Comparison of ENCODE assay signal across 8 mouse cellular contexts in genomic region chr15:82339150-82339549, GRCm38 (mm10). TPM values are rescaled to one million over a fixed set of nuclear protein-coding genes. Genes with fewer than 3 reads are reported as not detected.
DNase-seq lines count a peak whose midpoint lies in the region; ATAC-seq and TF ChIP-seq lines count a peak whose summit lies in the region.

No protein-coding gene starts in this region.

- intact Hi-C loops in heart, adult 2 months (cut with DNase I) = loop anchor here (5.0 kb wide), 1 partner anchor 72 kb away; no protein-coding TSS in a partner anchor

- no peaks in the 10 kb centered on the region for H3K27me3 ChIP-seq in heart, adult 2 months (ENCODE audit: control insufficient read depth, insufficient read depth, low read length)
- no peaks in the 10 kb centered on the region for H3K27me3 ChIP-seq in thymus, adult 2 months (ENCODE audit: control insufficient read depth, insufficient read depth, low read length)
- no peaks in the 10 kb centered on the region for H3K27me3 ChIP-seq in liver, embryonic 12.5 days (replicated peaks)

- H3K4me1 ChIP-seq in heart, adult 2 months (ENCODE audit: control insufficient read depth, insufficient read depth, low read length) = peaks cover 7% of the 10 kb centered on the region
- peaks cover 26% of the 10 kb centered on the region for H3K4me1 ChIP-seq in thymus, adult 2 months (replicated peaks; ENCODE audit: control insufficient read depth, insufficient read depth, low read length)
- H3K4me1 ChIP-seq in liver, embryonic 12.5 days = peaks cover 68% of the 10 kb centered on the region

- TF ChIP-seq CTCF in heart, adult 2 months (IDR thresholded peaks at IDR 0.05) = no peak
- no peak for TF ChIP-seq CTCF in thymus, adult 2 months (IDR thresholded peaks at IDR 0.05; ENCODE audit: borderline replicate concordance, control insufficient read depth, extremely low read depth, insufficient read depth, low read length, poor library complexity)

- no peak for ATAC-seq in liver, embryonic 12.5 days
- no peak for ATAC-seq in megakaryocyte progenitor cell, adult 5-6 weeks (replicated peaks; ENCODE audit: poor library complexity)

- WGBS in heart, adult 2 months = 59% methylated on average over 10 of the region's 10 CpGs
- WGBS in thymus, adult 2 months = 64% methylated on average over 10 of the region's 10 CpGs
- WGBS in liver, embryonic 12.5 days (ENCODE audit: insufficient replicate concordance) = 36% methylated on average over 10 of the region's 10 CpGs

- no peak for TF ChIP-seq POLR2A in heart, adult 2 months (IDR thresholded peaks at IDR 0.05; ENCODE audit: insufficient read depth, low read depth, low read length)
- no peak; the same call in 1 of the 2 replicates for TF ChIP-seq POLR2A in thymus, adult 2 months (IDR thresholded peaks at IDR 0.05; ENCODE audit: control insufficient read depth, extremely low read depth, insufficient read depth, low read length, poor library complexity)

- H3K9me3 ChIP-seq in liver, embryonic 12.5 days (replicated peaks) = no peaks in the 10 kb centered on the region

- H3K4me3 ChIP-seq in heart, adult 2 months = peak overlapping the region; percentile 72
- H3K4me3 ChIP-seq in thymus, adult 2 months (ENCODE audit: control insufficient read depth, insufficient read depth, low read length) = peak overlapping the region; percentile 60
- H3K4me3 ChIP-seq in liver, embryonic 12.5 days = peak overlapping the region; percentile 75

- no peak for DNase-seq in heart, adult 2 months
- DNase-seq in heart, adult 9 months (ENCODE audit: low spot score in 2 of 2) = no peak
- DNase-seq in thymus, adult 2 months = no peak
- no peak for DNase-seq in thymus, postnatal 25 days
- DNase-seq in testis, postnatal 10 days (ENCODE audit: low spot score) = peak; percentile 47
- DNase-seq in embryo, embryonic 11 days = no peak

- H3K27ac ChIP-seq in heart, adult 2 months = peak overlapping the region; percentile 81
- H3K27ac ChIP-seq in thymus, adult 2 months (ENCODE audit: control insufficient read depth, insufficient read depth, low read length) = no peak overlapping the region
- H3K27ac ChIP-seq in liver, embryonic 12.5 days = peak overlapping the region; percentile 100

- H3K9ac ChIP-seq in heart, adult 2 months (ENCODE audit: low read depth, low read length) = peak overlapping the region; percentile 69
- H3K9ac ChIP-seq in liver, embryonic 12.5 days = peak overlapping the region; percentile 96

- no peaks in the 10 kb centered on the region for H3K79me2 ChIP-seq in heart, adult 2 months (replicated peaks; ENCODE audit: control insufficient read depth, insufficient read depth, low read length)

- no peak for TF ChIP-seq EP300 in heart, adult 2 months (IDR thresholded peaks at IDR 0.05; ENCODE audit: insufficient read depth, low read depth, low read length)

- H3K4me2 ChIP-seq in liver, embryonic 12.5 days = peak overlapping the region; percentile 94

- no peaks in the 10 kb centered on the region for H3K36me3 ChIP-seq in heart, adult 2 months (ENCODE audit: control insufficient read depth, insufficient read depth, low read length)
- no peaks in the 10 kb centered on the region; the same call in 1 of the 2 replicates for H3K36me3 ChIP-seq in thymus, adult 2 months (ENCODE audit: control insufficient read depth, insufficient read depth, low read length)
- H3K36me3 ChIP-seq in liver, embryonic 12.5 days = peaks cover 44% of the 10 kb centered on the region

RNA-seq across cellular contexts. Expression of gene Smdt1, which starts 0.4 kb away (rescaled TPM):
- total RNA-seq in heart, adult 2 months (2021) = 100 to 1,000 TPM; 183 to 202 TPM
- polyA plus RNA-seq in heart, adult 2 months (2012; rRNA removed) = 231 and 248 TPM in 2 replicates
- polyA plus RNA-seq in thymus, adult 2 months (2012; rRNA removed) = 218 and 230 TPM in 2 replicates
- 193 and 196 TPM in 2 replicates for polyA plus RNA-seq in liver, embryonic 12.5 days (2016; fragmentation: Nextera tagmentation; extraction: Ambion mirVana)
- total RNA-seq in megakaryocyte progenitor cell, adult 5-6 weeks (2015) = 155 and 168 TPM in 2 replicates
- 94.0 and 121 TPM in 2 replicates for total RNA-seq in megakaryocyte progenitor cell, adult 5-6 weeks (2017)

RNA-seq across cellular contexts. Expression of gene Pheta2, which starts 0.4 kb away (rescaled TPM):
- total RNA-seq in heart, adult 2 months (2021) = 1 to 10 TPM in 1 of 2 experiments, under 1 TPM in 1; 0.70 to 1.2 TPM
- 0.76 and 1.3 TPM in 2 replicates for polyA plus RNA-seq in heart, adult 2 months (2012; rRNA removed)
- 1.7 and 2.3 TPM in 2 replicates for polyA plus RNA-seq in thymus, adult 2 months (2012; rRNA removed)
- 39.1 and 42.8 TPM in 2 replicates for polyA plus RNA-seq in liver, embryonic 12.5 days (2016; fragmentation: Nextera tagmentation; extraction: Ambion mirVana)
- total RNA-seq in megakaryocyte progenitor cell, adult 5-6 weeks (2015) = 2.0 and 3.5 TPM in 2 replicates
- total RNA-seq in megakaryocyte progenitor cell, adult 5-6 weeks (2017) = 5.2 and 7.4 TPM in 2 replicates

RNA-seq across cellular contexts. Expression of gene Naga, which starts 0.4 kb away (rescaled TPM):
- 10 to 100 TPM; 22.6 to 27.0 TPM for total RNA-seq in heart, adult 2 months (2021)
- polyA plus RNA-seq in heart, adult 2 months (2012; rRNA removed) = 48.3 and 54.3 TPM in 2 replicates
- polyA plus RNA-seq in thymus, adult 2 months (2012; rRNA removed) = 118 and 150 TPM in 2 replicates
- polyA plus RNA-seq in liver, embryonic 12.5 days (2016; fragmentation: Nextera tagmentation; extraction: Ambion mirVana) = 36.5 and 40.8 TPM in 2 replicates
- 39.9 and 43.8 TPM in 2 replicates for total RNA-seq in megakaryocyte progenitor cell, adult 5-6 weeks (2015)
- total RNA-seq in megakaryocyte progenitor cell, adult 5-6 weeks (2017) = 37.1 and 37.3 TPM in 2 replicates

RNA-seq across cellular contexts. Expression of gene Ndufa6, which starts 15.0 kb away (rescaled TPM):
- 100 to 1,000 TPM; 659 to 775 TPM for total RNA-seq in heart, adult 2 months (2021)
- 609 and 726 TPM in 2 replicates for polyA plus RNA-seq in heart, adult 2 months (2012; rRNA removed)
- 227 and 278 TPM in 2 replicates for polyA plus RNA-seq in thymus, adult 2 months (2012; rRNA removed)
- 368 and 383 TPM in 2 replicates for polyA plus RNA-seq in liver, embryonic 12.5 days (2016; fragmentation: Nextera tagmentation; extraction: Ambion mirVana)
- 244 and 269 TPM in 2 replicates for total RNA-seq in megakaryocyte progenitor cell, adult 5-6 weeks (2015)
- total RNA-seq in megakaryocyte progenitor cell, adult 5-6 weeks (2017) = 136 and 168 TPM in 2 replicates

RNA-seq across cellular contexts. Expression of gene Wbp2nl, which starts 40.4 kb away (rescaled TPM):
- total RNA-seq in heart, adult 2 months (2021) = not detected
- not detected in 2 replicates for polyA plus RNA-seq in heart, adult 2 months (2012; rRNA removed)
- 0.11 and 0.14 TPM in 2 replicates for polyA plus RNA-seq in thymus, adult 2 months (2012; rRNA removed)
- 0.22 and 0.31 TPM in 2 replicates for polyA plus RNA-seq in liver, embryonic 12.5 days (2016; fragmentation: Nextera tagmentation; extraction: Ambion mirVana)
- 0.17 TPM in 1 of 2 replicates, not detected in the other for total RNA-seq in megakaryocyte progenitor cell, adult 5-6 weeks (2015)
- not detected in 2 replicates for total RNA-seq in megakaryocyte progenitor cell, adult 5-6 weeks (2017)

Comparison
In these comparisons a context has a peak if more than half of its experiments do, and no peak if none do; other contexts are left out.
1. RNA of gene Pheta2, which starts 0.4 kb away (polyA plus RNA-seq): 39.1 to 42.8 TPM in liver, embryonic 12.5 days; 1.7 to 2.3 TPM in thymus, adult 2 months and 0.76 to 1.3 TPM in heart, adult 2 months; every median in the first group is over 10 times any median in the second.
2. Peak in every context shown above with its lines, with median percentiles within 50 percentile points of each other: H3K4me3 ChIP-seq.